Mouse (Mus musculus) embryo, embryonic 10.5 days (tissue): Measurements from ENCODE around the gene Wiz.

Experiments
- DNase-seq: peaks from one replicate; pipeline ENCODE4 v3.0.0-alpha.2; 2015; ENCODE audit warnings: low spot score

Gene Wiz

DNA sequence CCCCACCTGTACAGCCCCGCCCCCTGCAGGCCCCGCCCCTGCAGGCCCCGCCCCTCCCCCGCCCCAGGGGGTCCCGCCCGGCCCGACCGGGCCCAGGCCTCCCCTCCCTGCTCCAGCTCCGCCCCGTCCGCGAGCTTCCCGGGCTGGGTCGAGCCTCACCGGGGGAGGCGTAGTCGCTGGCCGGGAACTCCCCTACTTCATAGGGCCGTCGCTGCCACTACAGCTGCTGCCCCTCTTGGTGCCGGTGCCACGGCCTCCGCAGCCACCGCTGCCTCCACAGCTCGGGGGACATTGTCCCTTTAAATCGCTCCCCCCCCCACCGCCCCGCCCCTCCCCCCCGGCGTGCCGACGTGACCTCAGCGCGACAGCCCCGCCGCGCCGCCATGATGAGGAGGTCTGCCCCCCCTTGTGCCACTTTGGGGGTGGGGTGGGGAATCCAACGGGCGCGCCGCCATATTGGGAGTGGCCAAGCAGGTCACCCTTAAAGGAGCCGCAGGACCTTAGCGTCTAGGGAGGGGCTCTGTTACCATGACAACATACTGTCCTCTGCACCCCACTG lies at the start of gene Wiz:
Gene Wiz, minus strand, starts transcription at position 339 of the 559 bp plus-strand sequence.
- peak; percentile 94 for DNase-seq

- no peak for DNase-seq
These were observed 47.9 kb upstream of the Wiz start for GRCm38 (mm10) chr17:32437106-32437505.

DNA sequence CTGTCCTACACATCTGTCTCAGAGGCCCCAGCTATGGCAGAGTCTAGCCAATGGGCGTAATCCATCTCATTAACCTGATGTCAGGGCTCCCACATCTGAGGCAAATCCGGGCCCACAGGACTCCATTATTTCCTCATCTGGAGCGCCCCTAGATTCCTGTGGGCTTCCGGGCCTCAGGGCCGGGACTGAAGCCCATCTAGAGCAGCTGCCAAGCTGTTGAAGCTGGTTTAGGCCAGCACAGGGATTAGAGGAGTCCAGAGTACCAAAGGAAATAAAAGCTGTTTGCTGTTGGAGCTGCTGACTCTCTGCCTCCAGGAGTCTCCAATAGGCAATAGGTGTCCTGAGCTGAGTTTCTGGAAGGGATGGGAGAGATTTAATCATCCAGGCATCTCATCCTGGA lies 45.9 kb upstream of the Wiz start:
- no peak for DNase-seq

DNA sequence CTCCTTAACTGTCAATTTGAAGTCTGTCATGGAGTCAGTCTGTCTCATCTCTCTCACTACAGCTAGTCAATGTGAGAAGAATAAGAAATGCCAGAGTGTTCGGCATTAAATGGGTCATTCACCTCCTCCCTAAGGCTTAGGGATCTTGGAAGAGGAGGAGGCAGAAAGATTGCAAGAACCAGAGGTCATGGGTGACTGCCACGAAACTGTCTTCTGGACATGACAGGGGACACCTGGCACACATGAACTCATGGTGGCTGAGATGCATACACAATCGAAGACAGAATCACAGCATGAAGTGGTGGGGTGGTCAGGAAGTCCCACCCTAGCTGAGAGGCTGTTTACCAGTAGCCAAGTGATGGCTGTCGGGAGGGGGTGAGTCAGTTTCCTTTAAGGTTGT lies 45.1 kb upstream of the Wiz start:
- DNase-seq: no peak

- DNase-seq: peak; percentile 54
These were observed 42.7 kb upstream of the Wiz start for GRCm38 (mm10) chr17:32431972-32432371.

GRCm38 (mm10) chr17:32426610-32427009 lies 37.4 kb upstream of the Wiz start:
- DNase-seq: no peak

DNA sequence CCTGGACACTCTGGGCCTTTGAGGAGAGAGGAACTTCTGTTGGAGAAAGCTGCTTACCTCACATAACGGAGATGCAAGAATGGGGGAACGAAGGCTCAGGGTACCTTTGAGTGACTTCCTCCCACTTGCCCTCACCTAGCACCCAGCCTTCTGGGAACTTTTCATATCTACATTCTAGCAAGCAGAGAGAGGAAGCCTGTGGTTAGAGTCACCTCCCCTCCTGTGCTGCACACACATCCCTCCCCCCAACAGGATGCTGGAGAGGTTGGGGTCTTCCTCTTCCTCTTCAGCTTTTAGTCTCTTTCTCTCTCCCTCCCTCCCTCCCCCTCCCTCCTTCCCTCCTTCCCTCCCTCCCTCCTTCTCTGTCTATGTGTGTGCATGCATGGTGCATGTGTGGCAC lies 34.8 kb upstream of the Wiz start, which contains the start of gene Pglyrp2:
Gene Pglyrp2, minus strand, starts transcription at position 134 of the 400 bp plus-strand sequence.
- DNase-seq: no peak

DNA sequence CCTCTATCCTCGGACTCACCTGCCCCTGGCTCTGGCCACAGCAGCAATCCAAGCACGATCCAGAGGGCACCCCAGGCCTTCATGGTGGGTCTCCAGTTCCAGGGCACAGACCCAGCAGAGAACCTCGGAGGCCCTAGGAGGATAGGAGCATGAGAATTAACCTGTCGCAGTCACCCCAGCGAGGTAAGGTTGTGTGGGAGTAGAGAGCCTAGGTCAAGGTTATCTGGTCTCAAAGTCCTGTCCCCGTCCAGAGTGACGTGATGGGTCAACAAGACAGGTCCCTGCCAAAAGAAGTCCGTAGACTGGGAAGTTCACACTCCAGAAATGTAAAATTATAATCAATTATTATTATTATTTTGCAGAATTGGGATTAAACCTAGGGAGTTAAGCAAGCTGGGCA lies 31.5 kb upstream of the Wiz start:
- DNase-seq: no peak

GRCm38 (mm10) chr17:32419989-32420388 lies 30.8 kb upstream of the Wiz start:
- DNase-seq: no peak

DNA sequence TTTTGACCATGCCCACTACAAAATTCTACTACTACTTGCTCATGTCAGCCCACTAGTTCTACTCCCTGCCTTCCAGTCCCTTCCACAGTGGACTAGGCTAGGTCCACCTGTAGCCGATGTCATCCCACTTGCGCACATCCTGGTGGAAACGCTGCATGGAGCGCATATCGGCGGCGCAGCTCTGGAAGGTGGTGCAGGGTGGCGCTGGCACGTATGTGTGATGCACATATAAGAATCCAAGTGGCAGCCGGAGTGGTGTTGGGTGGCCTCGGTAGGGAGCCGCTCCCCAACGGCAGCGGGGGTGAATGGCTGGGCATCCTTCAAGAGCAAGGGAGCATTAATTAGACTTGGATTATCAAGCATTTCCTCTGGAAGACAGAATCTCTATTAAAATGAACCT lies 27.5 kb upstream of the Wiz start:
- no peak for DNase-seq

GRCm38 (mm10) chr17:32415417-32416020 lies 26.3 kb upstream of the Wiz start:
- DNase-seq: no peak

GRCm38 (mm10) chr17:32411898-32412297 lies 22.7 kb upstream of the Wiz start:
- no peak for DNase-seq

- no peak for DNase-seq
These were observed 14.2 kb upstream of the Wiz start, which contains the start of gene Rasal3 for GRCm38 (mm10) chr17:32403417-32403816. Gene Rasal3, minus strand, starts transcription at chr17:32403583.

DNA sequence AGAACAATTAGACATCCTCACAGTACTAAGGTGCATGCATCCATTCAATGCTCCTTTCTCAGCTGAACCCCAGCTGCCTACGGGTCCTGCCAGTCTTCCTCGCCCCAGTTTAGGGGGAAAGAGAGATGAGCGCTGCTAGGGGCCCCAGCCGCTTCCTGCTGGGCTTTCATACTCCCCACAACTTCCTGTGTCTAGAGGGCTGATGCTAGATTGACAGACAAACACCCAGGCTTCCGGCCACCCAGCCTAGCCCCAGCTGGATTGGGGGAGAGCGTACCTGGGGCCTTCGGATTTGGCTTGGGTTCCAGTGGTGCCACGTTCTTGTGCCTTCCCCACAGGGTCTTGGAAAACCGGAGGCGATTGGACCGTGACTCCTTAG lies 13.5 kb upstream of the Wiz start:
- DNase-seq: no peak

DNA sequence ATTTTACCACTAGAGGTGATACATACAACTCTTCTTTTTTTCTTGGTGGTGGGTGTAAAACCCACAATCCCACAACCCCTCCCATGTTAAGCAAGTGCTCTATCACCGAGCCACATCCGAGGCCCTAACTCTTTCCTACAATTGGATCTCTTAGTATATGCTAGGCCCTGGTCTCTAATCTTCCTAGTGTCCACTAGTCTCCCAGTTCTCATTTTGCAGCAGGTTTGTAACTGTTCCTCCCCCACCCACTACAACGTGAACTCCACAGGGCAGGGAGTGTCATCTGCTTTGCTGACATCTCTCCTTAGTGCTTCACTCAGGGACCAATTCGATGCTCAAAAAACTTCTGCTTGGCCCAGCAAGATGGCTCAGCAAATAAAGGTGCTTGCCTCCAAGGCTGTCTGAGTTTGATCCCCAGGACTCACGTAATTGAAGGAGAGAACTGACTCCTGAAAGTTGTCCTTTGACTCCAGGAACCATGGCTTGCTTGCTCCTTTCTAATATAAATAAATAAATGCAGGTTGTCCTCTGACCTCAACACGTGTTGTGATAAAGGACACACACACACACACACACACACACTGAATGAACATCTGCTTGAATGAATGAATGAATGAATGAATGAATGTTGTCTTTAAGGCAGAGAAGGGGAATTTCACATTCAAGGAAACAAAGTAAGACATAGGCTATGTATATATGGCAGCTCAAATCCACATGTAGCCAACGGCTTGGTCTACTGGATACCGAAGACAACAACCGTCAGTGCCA lies 13.0 kb upstream of the Wiz start:
- DNase-seq: no peak

GRCm38 (mm10) chr17:32396266-32396665 lies 7.0 kb upstream of the Wiz start:
- DNase-seq: no peak

DNA sequence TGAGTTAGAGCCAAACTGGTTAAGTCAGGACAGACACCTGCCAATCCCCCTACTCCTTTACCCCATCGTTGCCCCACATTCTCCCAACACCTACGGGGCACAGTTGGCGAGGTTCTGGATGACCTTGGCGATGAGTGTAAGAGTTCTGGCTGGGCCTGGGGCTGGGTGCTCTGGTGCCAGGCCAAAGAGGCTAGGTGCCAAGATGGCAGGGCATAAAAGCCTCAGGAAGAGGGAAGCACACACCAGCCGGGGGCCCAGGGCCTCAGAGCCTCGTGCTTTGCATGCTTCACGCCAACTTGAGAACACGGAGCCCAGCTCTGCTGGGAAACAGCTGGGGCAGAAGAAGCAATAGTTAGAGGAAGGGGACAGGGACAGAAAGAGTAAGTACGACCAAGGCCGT lies 4.7 kb upstream of the Wiz start:
- no peak for DNase-seq

GRCm38 (mm10) chr17:32388370-32389100 lies 704 bp downstream of the Wiz start:
- peak; percentile 60 for DNase-seq

- DNase-seq: no peak
These were observed 1.3 kb downstream of the Wiz start for GRCm38 (mm10) chr17:32387986-32388369.

DNA sequence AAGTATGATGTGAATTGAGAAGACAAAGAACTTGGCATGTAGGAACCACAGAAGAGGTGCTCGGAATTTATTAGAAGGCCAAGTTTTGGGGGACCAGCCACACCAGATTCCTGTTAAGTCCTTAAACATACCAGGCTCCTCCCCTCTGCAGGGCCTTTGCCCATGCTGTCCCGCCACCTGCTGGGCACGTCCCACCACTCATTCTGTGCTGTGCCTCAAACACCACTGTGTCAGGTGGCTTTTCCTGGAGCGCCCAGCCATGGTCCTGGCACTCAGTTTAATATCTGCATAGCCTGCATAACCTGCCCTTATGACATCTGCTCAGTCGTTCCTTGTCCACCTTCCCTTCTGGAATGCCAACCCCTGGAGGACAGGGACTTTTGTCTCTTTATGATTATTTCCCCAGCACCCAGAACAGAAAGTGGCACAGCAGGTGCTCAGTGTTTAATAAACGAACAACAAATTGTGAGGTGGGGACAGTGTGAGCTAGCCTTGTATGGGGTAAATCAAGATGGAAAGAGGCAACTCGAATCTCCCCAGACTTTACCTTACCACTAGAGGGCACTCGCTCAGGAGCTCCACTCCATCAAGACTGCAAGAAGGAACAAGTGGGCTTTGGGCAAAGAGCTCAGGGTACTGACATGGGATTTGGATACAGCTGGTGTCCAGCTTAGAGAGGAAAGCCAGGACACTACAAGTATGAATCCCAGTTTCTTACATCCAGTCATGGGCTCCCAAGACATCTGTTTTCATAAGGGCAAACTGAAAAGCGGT lies 2.4 kb downstream of the Wiz start:
- peak; percentile 61 for DNase-seq

DNA sequence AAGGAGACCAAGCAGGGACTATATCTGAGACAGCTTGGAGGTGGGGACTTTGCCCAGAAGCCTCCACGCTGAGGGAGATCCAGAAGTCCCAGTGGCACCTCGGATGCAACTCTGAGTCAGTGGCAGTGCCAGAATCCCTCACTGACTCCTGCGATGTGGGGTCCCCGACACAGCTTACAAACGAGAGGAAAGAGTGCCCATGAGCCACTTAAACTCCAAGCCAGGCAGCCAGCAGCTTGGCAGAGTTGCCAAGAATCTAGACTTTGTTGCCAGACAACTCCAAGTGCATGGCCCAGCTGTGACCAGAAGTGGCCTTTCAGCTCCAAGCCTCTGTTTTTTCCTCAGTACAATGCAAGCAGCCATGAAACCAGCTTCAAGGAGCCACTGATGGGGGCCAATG lies 5.6 kb downstream of the Wiz start:
- no peak for DNase-seq

- no peak for DNase-seq
These were observed 6.7 kb downstream of the Wiz start for GRCm38 (mm10) chr17:32382576-32382975.
